Mouse (Mus musculus) layer of hippocampus, adult 6 months (tissue): Measurements from ENCODE around the gene Acad11. TPM values are rescaled to one million over a fixed set of nuclear protein-coding genes. Genes with fewer than 3 reads are reported as not detected.

Experiments used
- long read RNA-seq, 2 experiments: library from polyadenylated mRNA; unstranded; transcript quantifications; one replicate each; pipeline ENCODE4 v2.0.0; 2019 to 2020
- polyA plus RNA-seq: library from polyadenylated mRNA; unstranded; fragments of <200 nt; fragmentation: Nextera tagmentation; gene quantifications from 2 replicates; pipeline ENCODE4 v1.2.3, GENCODE M21; 2021

Acad11 gene
- 12.0 and 14.0 TPM in 2 replicates for polyA plus RNA-seq
- long read RNA-seq, experiment 1, transcript Acad11-201 (20 exons, 3,444 nt): major isoform, 23 of 31 reads
- long read RNA-seq, experiment 1, partial matches to known transcripts: 3 of 31 reads
- long read RNA-seq, experiment 1, other reads (novel, unspliced or antisense): 5 of 31 reads
- long read RNA-seq, experiment 2, transcript Acad11-201 (20 exons, 3,444 nt): major isoform, 65 of 79 reads
- long read RNA-seq, experiment 2, partial matches to known transcripts: 8 of 79 reads
- long read RNA-seq, experiment 2, other reads (novel, unspliced or antisense): 5 of 79 reads

DNA sequence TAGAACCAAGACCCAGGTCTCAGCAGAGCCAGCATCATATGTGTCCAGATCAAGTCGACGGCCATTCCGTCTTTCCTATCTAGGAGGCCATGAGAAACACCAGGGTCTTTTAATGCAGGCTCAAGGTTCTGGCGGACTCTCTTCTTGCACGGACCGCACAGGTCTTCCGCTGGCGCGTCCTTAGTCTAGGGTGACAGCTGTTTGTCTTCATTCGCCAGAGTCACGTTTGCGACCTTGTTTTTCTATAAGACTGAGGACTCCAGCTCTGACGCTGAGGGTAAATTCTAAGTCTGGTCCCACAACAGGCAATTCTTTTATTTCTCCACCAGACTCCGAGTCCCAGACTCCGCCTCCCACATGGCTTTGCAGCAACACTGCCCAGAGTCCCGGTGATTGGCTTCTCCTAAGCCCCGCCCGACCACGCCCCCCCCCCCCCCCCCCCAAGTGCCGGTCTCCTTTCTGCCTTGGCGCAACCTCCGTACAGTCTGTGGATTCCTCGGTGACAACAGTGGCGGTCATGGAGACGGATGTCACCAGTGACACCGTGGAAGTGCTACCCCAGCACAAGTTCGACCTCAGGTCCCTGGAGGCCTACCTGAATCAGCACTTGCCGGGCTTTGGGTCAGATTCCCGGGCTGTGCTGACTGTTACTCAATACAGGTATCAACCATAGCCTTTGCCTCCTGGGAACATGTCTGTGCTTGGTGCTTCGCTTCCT lies at the start of gene Acad11:
TSS of gene Acad11 (plus strand) at position 134 of the 718 bp plus-strand sequence.

DNA sequence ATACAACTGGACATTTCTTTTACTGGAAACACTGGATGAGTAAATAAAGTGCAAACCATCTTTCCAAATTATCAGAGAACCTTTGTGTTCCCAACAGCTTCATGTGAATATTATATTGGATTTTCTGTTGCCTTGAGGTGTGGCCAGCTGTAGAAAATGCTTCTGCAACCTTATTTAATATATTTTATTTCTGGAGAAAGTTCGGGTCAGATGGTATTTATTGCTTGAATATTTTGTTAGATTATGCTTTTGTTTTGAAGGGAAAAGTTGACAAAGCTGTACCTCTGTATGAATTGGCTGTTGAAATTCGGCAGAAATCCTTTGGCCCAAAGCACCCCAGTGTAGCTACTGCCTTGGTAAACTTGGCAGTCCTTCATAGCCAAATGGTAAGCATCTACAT lies 22.8 kb upstream of the Acad11 start, which contains the start of gene Gm28305:
TSS of gene Gm28305 (plus strand) at position 301 of the 400 bp plus-strand sequence.

DNA sequence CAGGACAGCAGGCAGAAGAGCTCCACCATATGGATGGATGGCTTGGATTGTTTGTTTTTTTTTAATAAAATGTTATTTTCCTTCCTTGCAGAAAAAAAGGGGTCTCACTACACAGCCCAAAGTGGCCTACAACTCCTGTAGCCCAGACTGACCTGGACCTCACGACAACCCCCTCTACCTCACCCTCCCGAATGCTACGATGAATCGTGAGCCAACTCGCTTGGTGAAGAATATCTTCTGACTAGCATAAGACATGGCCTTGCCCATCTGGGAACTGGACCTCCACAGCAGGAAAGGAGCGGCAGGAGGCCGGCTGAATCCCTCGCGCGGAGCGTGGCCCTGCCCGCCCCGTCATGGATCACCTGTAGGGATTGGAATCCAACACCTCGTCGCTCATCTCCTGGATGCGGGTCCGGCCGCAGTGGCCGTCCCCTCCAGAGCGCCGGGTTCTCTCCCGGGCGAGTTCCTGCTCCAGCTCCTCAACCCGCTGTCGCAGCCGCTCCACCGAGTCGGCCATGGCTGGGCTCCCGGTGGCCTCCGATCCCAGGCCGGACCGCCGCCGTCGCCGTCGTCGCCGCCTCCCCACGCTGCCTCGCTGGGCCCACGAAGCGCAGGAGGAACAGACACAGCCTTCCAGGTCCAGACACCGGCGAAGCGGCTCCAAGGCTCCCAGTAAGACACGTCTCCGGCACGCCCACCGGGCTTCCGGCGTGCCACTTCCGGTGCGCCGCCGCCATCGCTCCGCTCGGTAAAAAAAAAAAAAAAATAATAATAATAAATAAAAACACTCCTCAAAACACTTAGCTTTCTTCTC lies 540 bp upstream of the Acad11 start, which contains the start of gene Uba5:
TSS of gene Uba5 (minus strand) at position 705 of the 814 bp plus-strand sequence.

GRCm38 (mm10) chr9:104126833-104127232 lies 63.7 kb downstream of the Acad11 start, which contains the start of gene Ackr4:
Ackr4 (minus strand) TSS chr9:104126933.

Other genes starting within 250 kb of the Acad11 start
- 0.60 and 2.4 TPM in 2 replicates for gene Nphp3, start 60.8 kb upstream of the Acad11 start, polyA plus RNA-seq
- gene Gm28305, start 22.7 kb upstream of the Acad11 start, polyA plus RNA-seq: not detected in 2 replicates
- gene Uba5, start 243 bp upstream of the Acad11 start, polyA plus RNA-seq: 63.7 and 67.0 TPM in 2 replicates
- 0.08 and 0.63 TPM in 2 replicates for gene Ackr4, start 63.6 kb downstream of the Acad11 start, polyA plus RNA-seq
- 9.4 and 10.1 TPM in 2 replicates for gene Dnajc13, start 199.6 kb downstream of the Acad11 start, polyA plus RNA-seq